Mouse (Mus musculus): ENCODE data around the gene 1700086D15Rik.

The 1700086D15Rik gene

GRCm38 (mm10) chr11:65133661-65134060 is 26.0 kb downstream of the 1700086D15Rik start:
- no peak for DNase-seq

GRCm38 (mm10) chr11:65129110-65129509 is 30.6 kb downstream of the 1700086D15Rik start:
- no peak for DNase-seq

DNA sequence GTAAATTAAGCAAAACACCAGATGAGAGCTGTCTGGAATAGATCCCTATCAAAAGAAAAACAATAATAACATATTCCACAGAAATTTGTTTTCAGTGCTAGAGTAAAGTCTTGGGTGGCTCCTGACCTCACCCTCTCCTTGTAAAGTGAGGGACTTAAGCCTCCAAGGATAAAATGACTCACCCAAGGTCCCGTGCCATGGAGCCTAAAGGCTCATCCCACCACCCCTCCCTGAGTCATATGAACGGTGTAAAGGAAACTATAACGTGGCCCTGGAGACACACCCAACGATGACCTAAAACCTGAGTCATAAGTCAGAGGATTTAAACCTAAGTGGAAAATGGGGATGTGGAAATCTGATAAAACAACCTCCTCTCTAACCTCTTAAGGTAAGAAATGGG is 31.0 kb downstream of the 1700086D15Rik start:
- DNase-seq: no peak

DNA sequence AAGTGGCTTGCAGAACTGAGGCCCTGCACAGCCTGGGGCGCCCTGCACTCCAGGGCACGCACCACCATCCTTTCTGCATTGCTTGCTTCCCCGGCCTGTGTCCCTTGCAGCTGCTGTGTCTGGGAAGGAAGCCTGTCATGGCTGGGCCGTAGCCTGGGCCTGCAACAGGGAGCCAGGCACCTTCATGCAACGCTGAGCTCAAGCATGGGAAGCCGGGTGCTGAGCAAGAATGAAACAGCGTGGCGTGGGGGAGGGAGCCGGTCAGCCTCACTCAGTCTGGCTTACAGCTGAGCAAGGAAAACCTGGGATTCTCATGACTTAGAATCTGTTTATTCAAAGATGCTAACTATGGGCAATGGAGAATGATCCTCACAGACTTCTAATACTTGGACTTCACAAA is 33.1 kb downstream of the 1700086D15Rik start:
- no peak for DNase-seq

- no peak for DNase-seq
These were observed 34.7 kb downstream of the 1700086D15Rik start for GRCm38 (mm10) chr11:65124913-65125418.

DNA sequence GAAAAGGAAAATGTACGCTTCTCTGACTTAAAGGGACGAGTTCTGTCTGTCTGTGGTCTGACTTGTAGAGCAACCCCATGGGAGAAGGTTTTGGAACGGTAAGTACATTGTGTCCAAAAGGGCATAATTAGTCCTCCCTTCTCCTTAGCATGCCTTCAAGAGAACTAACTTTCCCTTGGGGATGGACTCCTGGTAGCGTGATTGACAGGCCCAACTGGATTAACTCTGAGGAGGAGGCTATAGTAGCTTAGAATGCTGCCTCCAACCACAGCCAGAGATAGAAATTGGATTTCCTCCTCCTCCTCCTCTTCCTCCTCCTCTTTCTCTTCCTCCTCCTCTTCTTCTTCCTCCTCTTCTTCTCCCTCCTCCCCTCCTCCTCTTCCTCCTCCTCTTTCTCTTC is 39.4 kb downstream of the 1700086D15Rik start:
- DNase-seq: no peak

GRCm38 (mm10) chr11:65115811-65116210 is 43.9 kb downstream of the 1700086D15Rik start:
- no peak for DNase-seq

- DNase-seq: no peak
These were observed 47.6 kb downstream of the 1700086D15Rik start for GRCm38 (mm10) chr11:65112086-65112485.

DNA sequence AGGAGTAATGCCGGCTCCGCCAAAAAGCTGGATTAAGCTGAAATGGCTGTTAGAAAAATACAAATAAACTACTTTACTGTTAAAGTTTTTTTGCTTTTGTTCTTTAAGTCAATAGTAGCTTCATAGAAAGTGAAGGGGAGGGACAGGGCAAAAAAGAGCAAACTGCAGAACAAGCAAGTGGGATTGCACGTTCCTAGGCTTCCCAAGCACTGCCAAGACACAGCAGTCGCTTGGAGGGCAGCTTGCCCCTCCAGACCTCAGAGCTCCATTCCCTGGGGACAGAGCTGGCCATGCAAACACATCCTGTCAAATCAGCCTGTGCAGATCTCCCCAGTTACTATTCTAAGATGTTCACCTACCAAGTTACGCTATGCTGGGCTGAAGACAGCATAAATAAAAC is 48.0 kb downstream of the 1700086D15Rik start:
- no peak for DNase-seq

- no peak for DNase-seq
These were observed 49.6 kb downstream of the 1700086D15Rik start for GRCm38 (mm10) chr11:65110058-65110457.

DNA sequence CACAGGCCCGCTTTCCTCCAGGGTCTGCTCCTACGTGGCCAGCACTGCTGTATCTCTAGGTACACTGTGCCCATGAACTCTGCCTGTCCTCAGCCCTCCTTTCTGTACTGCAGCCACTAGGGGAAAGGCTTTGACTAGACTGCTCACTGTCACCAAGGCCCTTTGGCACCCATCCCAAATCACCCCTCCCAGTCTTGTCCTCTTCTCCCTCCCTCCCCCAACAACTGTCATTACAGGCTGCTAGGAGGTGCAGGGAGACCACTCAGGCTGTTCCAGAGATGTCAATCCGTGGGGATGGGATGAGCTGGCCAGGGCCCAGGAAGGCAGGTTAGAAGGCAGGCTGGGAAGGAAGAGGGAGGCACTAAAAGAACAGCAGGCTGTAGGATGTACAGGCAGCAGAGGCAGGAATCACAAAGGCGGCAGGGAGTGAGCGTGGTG is 51.9 kb downstream of the 1700086D15Rik start:
- no peak for DNase-seq

- no peak for DNase-seq
These were observed 52.5 kb downstream of the 1700086D15Rik start for GRCm38 (mm10) chr11:65107151-65107550.

DNA sequence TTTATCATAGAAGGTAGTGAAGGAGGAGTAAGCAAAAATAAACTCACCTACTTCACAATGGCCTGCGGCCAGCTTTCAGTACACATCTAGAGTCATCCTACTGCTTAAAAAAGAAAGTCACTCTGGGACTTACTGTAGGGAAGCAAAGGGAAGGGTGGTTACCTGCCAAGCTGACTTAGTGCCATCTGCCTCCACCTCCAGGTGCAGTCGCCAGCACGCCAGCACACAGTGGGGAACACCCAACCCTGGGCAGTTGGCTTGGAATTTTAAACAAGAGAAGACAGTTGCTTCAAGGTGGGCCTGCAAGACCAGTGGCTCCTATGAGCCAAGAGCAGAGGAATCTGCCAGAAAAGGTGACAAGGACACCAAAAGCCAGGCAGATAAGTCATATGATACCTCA is 55.6 kb downstream of the 1700086D15Rik start:
- DNase-seq: no peak
